ENCODE assay signal across 17 mouse cellular contexts in the genomic region with DNA sequence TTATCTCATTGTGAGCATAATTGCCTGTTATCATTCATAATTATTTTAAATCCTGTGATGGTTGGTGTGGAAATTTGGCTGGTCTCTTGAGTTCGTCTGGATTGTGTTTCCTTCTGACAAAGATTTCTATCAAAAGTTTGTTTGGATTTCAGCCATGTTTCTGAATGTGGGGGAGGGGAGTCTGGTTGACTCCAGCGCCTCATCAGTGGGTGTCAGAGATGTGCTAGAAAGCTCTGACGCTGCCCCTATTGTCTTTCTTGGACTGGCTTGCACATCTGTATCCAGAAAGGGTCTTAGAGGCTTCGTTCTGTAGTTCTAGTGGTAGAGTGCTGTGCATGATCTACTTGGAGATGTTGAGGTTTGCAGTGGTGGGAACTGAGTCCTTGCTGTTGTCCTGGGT. TPM values are rescaled to one million over a fixed set of nuclear protein-coding genes. Genes with fewer than 3 reads are reported as not detected.
DNase-seq lines count a peak whose midpoint lies in the region; ATAC-seq and TF ChIP-seq lines count a peak whose summit lies in the region.
"Had no signal": no experiment of that assay in that cellular context is flagged by ENCODE, and none has a peak within 500 bp of the region (broad histone marks: within the 10 kb centered on the region; RNA-seq: fewer than 3 reads in every experiment).

No protein-coding gene starts in this region.

- no peak overlapping the region for H3K4me3 ChIP-seq in intestine, embryonic 14.5 days (ENCODE audit: low read depth, low read length)
- H3K4me3 ChIP-seq in intestine, postnatal 0 days (ENCODE audit: low read depth, low read length) = no peak overlapping the region
- no peak overlapping the region for H3K4me3 ChIP-seq in limb, embryonic 11.5 days (ENCODE audit: low read depth, low read length)
- H3K4me3 ChIP-seq in limb, embryonic 10.5 days = no peak overlapping the region
- no peak overlapping the region for H3K4me3 ChIP-seq in forebrain, postnatal 0 days (ENCODE audit: low read depth, low read length)
- H3K4me3 ChIP-seq: embryonic facial prominence, embryonic 15.5 days; hindbrain, embryonic 13.5 days; intestine, embryonic 15.5 days; layer of hippocampus, adult 2 months; midbrain, embryonic 12.5 days; neural tube, embryonic 13.5 days had no signal

- peak; percentile 25 for DNase-seq in intestine, embryonic 14.5 days (ENCODE audit: low spot score)
- peak; percentile 16 for DNase-seq in limb, embryonic 11.5 days (ENCODE audit: low spot score)
- DNase-seq in limb, embryonic 10.5 days (ENCODE audit: low spot score) = no peak
- peak; percentile 34 for DNase-seq in induced T-regulatory cell, adult 2 months (ENCODE audit: low read depth)
- peak; percentile 60 for DNase-seq in lung, postnatal 14 days
- no peak for DNase-seq in forebrain, postnatal 0 days
- DNase-seq: cerebellum, adult 2 months; liver; thymus, postnatal 4 days had no signal

- H3K36me3 ChIP-seq in intestine, embryonic 14.5 days (ENCODE audit: control insufficient read depth, insufficient read depth, low read length) = no peaks in the 10 kb centered on the region
- no peaks in the 10 kb centered on the region for H3K36me3 ChIP-seq in intestine, postnatal 0 days (ENCODE audit: control insufficient read depth, insufficient read depth)
- no peaks in the 10 kb centered on the region for H3K36me3 ChIP-seq in limb, embryonic 11.5 days (ENCODE audit: control insufficient read depth, insufficient read depth, low read length)
- no peaks in the 10 kb centered on the region for H3K36me3 ChIP-seq in limb, embryonic 10.5 days
- no peaks in the 10 kb centered on the region for H3K36me3 ChIP-seq in forebrain, postnatal 0 days (ENCODE audit: insufficient read depth)
- H3K36me3 ChIP-seq: embryonic facial prominence, embryonic 15.5 days; hindbrain, embryonic 13.5 days; intestine, embryonic 15.5 days; midbrain, embryonic 12.5 days; neural tube, embryonic 13.5 days had no signal

- no peak overlapping the region for H3K27ac ChIP-seq in intestine, embryonic 14.5 days (ENCODE audit: low read depth)
- no peak overlapping the region for H3K27ac ChIP-seq in intestine, postnatal 0 days (ENCODE audit: low read depth, low read length)
- H3K27ac ChIP-seq in limb, embryonic 11.5 days (replicated peaks; ENCODE audit: low read depth, low read length) = no peak overlapping the region
- no peak overlapping the region for H3K27ac ChIP-seq in limb, embryonic 10.5 days
- H3K27ac ChIP-seq in forebrain, postnatal 0 days (ENCODE audit: low read depth, low read length) = no peak overlapping the region
- H3K27ac ChIP-seq: embryonic facial prominence, embryonic 15.5 days; hindbrain, embryonic 13.5 days; intestine, embryonic 15.5 days; layer of hippocampus, adult 2 months; midbrain, embryonic 12.5 days; neural tube, embryonic 13.5 days had no signal

- H3K9me3 ChIP-seq in intestine, embryonic 14.5 days (ENCODE audit: control insufficient read depth, low read length) = no peaks in the 10 kb centered on the region
- H3K9me3 ChIP-seq in intestine, postnatal 0 days (ENCODE audit: control insufficient read depth) = no peaks in the 10 kb centered on the region
- H3K9me3 ChIP-seq in limb, embryonic 11.5 days (ENCODE audit: control insufficient read depth, low read length) = no peaks in the 10 kb centered on the region
- H3K9me3 ChIP-seq in limb, embryonic 10.5 days (replicated peaks) = no peaks in the 10 kb centered on the region
- H3K9me3 ChIP-seq in forebrain, postnatal 0 days (ENCODE audit: low read length) = no peaks in the 10 kb centered on the region
- H3K9me3 ChIP-seq: embryonic facial prominence, embryonic 15.5 days; hindbrain, embryonic 13.5 days; intestine, embryonic 15.5 days; midbrain, embryonic 12.5 days; neural tube, embryonic 13.5 days had no signal

- no peak for ATAC-seq in intestine, embryonic 14.5 days (replicated peaks; ENCODE audit: low FRiP score, low TSS enrichment, low read depth)
- ATAC-seq in intestine, postnatal 0 days = no peak
- no peak for ATAC-seq in limb, embryonic 11.5 days (ENCODE audit: insufficient number of reproducible peaks, low FRiP score, low TSS enrichment, low read depth)
- no peak for ATAC-seq in forebrain, postnatal 0 days
- ATAC-seq: forebrain, embryonic 16.5 days had no signal

- no peak for TF ChIP-seq CTCF in intestine, postnatal 0 days (IDR thresholded peaks at IDR 0.05; ENCODE audit: low read depth)
- no peak for TF ChIP-seq CTCF in forebrain, postnatal 0 days (IDR thresholded peaks at IDR 0.05; ENCODE audit: low read depth)

- no peak overlapping the region for H3K4me2 ChIP-seq in intestine, embryonic 14.5 days (ENCODE audit: low read length)
- no peak overlapping the region for H3K4me2 ChIP-seq in intestine, postnatal 0 days (replicated peaks; ENCODE audit: low read depth)
- H3K4me2 ChIP-seq in limb, embryonic 11.5 days (ENCODE audit: low read depth, severe bottlenecking) = no peak overlapping the region
- H3K4me2 ChIP-seq in forebrain, postnatal 0 days (ENCODE audit: low read depth) = no peak overlapping the region
- H3K4me2 ChIP-seq: embryonic facial prominence, embryonic 15.5 days; hindbrain, embryonic 13.5 days; intestine, embryonic 15.5 days; midbrain, embryonic 12.5 days; neural tube, embryonic 13.5 days had no signal

- no peaks in the 10 kb centered on the region for H3K27me3 ChIP-seq in intestine, embryonic 14.5 days (replicated peaks; ENCODE audit: control insufficient read depth, insufficient read depth, low read length)
- H3K27me3 ChIP-seq in intestine, postnatal 0 days (replicated peaks; ENCODE audit: control insufficient read depth, insufficient read depth, low read length) = no peaks in the 10 kb centered on the region
- no peaks in the 10 kb centered on the region for H3K27me3 ChIP-seq in limb, embryonic 11.5 days (ENCODE audit: control insufficient read depth, insufficient read depth, low read length)
- no peaks in the 10 kb centered on the region for H3K27me3 ChIP-seq in limb, embryonic 10.5 days (ENCODE audit: low read depth, poor library complexity, severe bottlenecking)
- H3K27me3 ChIP-seq in forebrain, postnatal 0 days (ENCODE audit: insufficient read depth, low read length) = no peaks in the 10 kb centered on the region
- H3K27me3 ChIP-seq: embryonic facial prominence, embryonic 15.5 days; hindbrain, embryonic 13.5 days; intestine, embryonic 15.5 days; midbrain, embryonic 12.5 days; neural tube, embryonic 13.5 days had no signal

- 62% methylated on average over 4 of the region's 4 CpGs for WGBS in intestine, embryonic 14.5 days
- 57% methylated on average over 4 of the region's 4 CpGs for WGBS in intestine, postnatal 0 days
- 83% methylated on average over 4 of the region's 4 CpGs for WGBS in limb, embryonic 11.5 days
- WGBS in limb, embryonic 10.5 days = 75% methylated on average over 4 of the region's 4 CpGs
- WGBS in forebrain, postnatal 0 days = 55% methylated on average over 4 of the region's 4 CpGs

- peaks cover 28% of the 10 kb centered on the region for H3K4me1 ChIP-seq in intestine, embryonic 14.5 days (replicated peaks; ENCODE audit: control insufficient read depth, insufficient read depth, low read length)
- H3K4me1 ChIP-seq in intestine, postnatal 0 days (replicated peaks; ENCODE audit: control insufficient read depth, insufficient read depth, low read length) = peaks cover 5% of the 10 kb centered on the region
- H3K4me1 ChIP-seq in limb, embryonic 11.5 days (ENCODE audit: control insufficient read depth, insufficient read depth, low read length) = peaks cover 14% of the 10 kb centered on the region
- H3K4me1 ChIP-seq in limb, embryonic 10.5 days = peaks cover 30% of the 10 kb centered on the region
- no peaks in the 10 kb centered on the region; the same call in 1 of the 2 replicates for H3K4me1 ChIP-seq in forebrain, postnatal 0 days (ENCODE audit: insufficient read depth)

- no peak overlapping the region for H3K9ac ChIP-seq in intestine, embryonic 14.5 days (ENCODE audit: low read length)
- H3K9ac ChIP-seq in intestine, postnatal 0 days (ENCODE audit: low read depth, low read length) = no peak overlapping the region
- H3K9ac ChIP-seq in limb, embryonic 11.5 days (ENCODE audit: low read length) = no peak overlapping the region
- H3K9ac ChIP-seq in forebrain, postnatal 0 days = no peak overlapping the region
- H3K9ac ChIP-seq: embryonic facial prominence, embryonic 15.5 days; hindbrain, embryonic 13.5 days; intestine, embryonic 15.5 days; midbrain, embryonic 12.5 days; neural tube, embryonic 13.5 days had no signal

RNA-seq across cellular contexts. Expression of a gene that starts 23.4 kb away (rescaled TPM):
- polyA plus RNA-seq in intestine, embryonic 14.5 days (2014; fragmentation: Nextera tagmentation; extraction: Ambion mirVana) = 35.7 and 38.2 TPM in 2 replicates
- 77.4 and 81.2 TPM in 2 replicates for polyA plus RNA-seq in intestine, postnatal 0 days (2015; fragmentation: Nextera tagmentation; extraction: Ambion mirVana)
- 21.7 and 22.0 TPM in 2 replicates for polyA plus RNA-seq in limb, embryonic 11.5 days (2014; fragmentation: Nextera tagmentation; extraction: Ambion mirVana)
- polyA plus RNA-seq in limb, embryonic 10.5 days (2016; fragmentation: Nextera tagmentation; extraction: Ambion mirVana) = 17.8 and 22.2 TPM in 2 replicates
- 21.7 and 30.8 TPM in 2 replicates for total RNA-seq in forebrain, postnatal 0 days (2014; rRNA removed)
- polyA plus RNA-seq in forebrain, postnatal 0 days (2015; fragmentation: Nextera tagmentation; extraction: Ambion mirVana) = 18.8 and 23.7 TPM in 2 replicates

RNA-seq across cellular contexts. Expression of a gene that starts 24.3 kb away (rescaled TPM):
- polyA plus RNA-seq in intestine, embryonic 14.5 days (2014; fragmentation: Nextera tagmentation; extraction: Ambion mirVana) = 43.6 and 47.5 TPM in 2 replicates
- 33.4 and 39.6 TPM in 2 replicates for polyA plus RNA-seq in intestine, postnatal 0 days (2015; fragmentation: Nextera tagmentation; extraction: Ambion mirVana)
- 41.6 and 43.0 TPM in 2 replicates for polyA plus RNA-seq in limb, embryonic 11.5 days (2014; fragmentation: Nextera tagmentation; extraction: Ambion mirVana)
- polyA plus RNA-seq in limb, embryonic 10.5 days (2016; fragmentation: Nextera tagmentation; extraction: Ambion mirVana) = 27.6 and 31.6 TPM in 2 replicates
- total RNA-seq in forebrain, postnatal 0 days (2014; rRNA removed) = 67.1 and 76.8 TPM in 2 replicates
- polyA plus RNA-seq in forebrain, postnatal 0 days (2015; fragmentation: Nextera tagmentation; extraction: Ambion mirVana) = 29.6 and 44.4 TPM in 2 replicates

Comparison
In these comparisons a context has a peak if more than half of its experiments do, and no peak if none do; other contexts are left out.
1. DNase-seq: peak in intestine, embryonic 14.5 days (single experiment), limb, embryonic 11.5 days (single experiment), induced T-regulatory cell, adult 2 months (single experiment) and lung, postnatal 14 days (single experiment); none in limb, embryonic 10.5 days (single experiment) and forebrain, postnatal 0 days (single experiment).